Mouse (Mus musculus): ENCODE data around the gene Ntrk2. TPM values are rescaled to one million over a fixed set of nuclear protein-coding genes. Genes with fewer than 3 reads are reported as not detected.

The Ntrk2 gene
- polyA plus RNA-seq, 1 experiment from 2014 or later: 1.0 TPM

DNA sequence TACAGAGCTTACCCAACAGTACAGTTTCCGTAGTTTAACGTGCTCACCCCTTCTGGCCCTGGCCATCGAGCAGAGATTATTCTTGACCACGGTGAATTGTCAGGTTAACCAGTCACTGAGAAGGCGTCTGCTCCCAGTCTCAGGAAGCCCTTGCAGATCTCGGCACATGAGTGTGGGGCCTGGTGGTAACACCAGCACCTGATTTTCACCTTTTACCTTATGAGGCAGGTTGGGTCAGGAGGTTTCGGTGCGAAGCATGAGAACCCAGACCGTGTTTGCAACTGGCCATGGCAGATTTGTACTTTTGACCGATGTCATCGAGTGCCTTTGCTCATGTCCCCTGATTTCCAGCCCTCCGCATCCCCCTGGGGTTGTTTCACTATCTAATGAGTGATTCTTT lies 131.5 kb downstream of the Ntrk2 start:
- no peaks in the 10 kb centered on the region for H3K36me3 ChIP-seq (ENCODE audit: control insufficient read depth, insufficient read depth, low read length)
- WGBS: 90% methylated on average over 12 of the region's 12 CpGs
- no peak overlapping the region for H3K4me3 ChIP-seq (ENCODE audit: low read depth, low read length)
- no peak overlapping the region for H3K9ac ChIP-seq (ENCODE audit: low read length)
- H3K27me3 ChIP-seq (replicated peaks; ENCODE audit: control insufficient read depth, insufficient read depth, low read length): no peaks in the 10 kb centered on the region
- no peaks in the 10 kb centered on the region for H3K4me1 ChIP-seq (replicated peaks; ENCODE audit: control insufficient read depth, insufficient read depth, low read length)
- DNase-seq (ENCODE audit: low spot score) (no peak), ATAC-seq (replicated peaks; ENCODE audit: low FRiP score, low TSS enrichment, low read depth) (no peak)
- no peak overlapping the region for H3K4me2 ChIP-seq (ENCODE audit: low read length)
- H3K9me3 ChIP-seq (ENCODE audit: control insufficient read depth, low read length): no peaks in the 10 kb centered on the region
- no peak overlapping the region for H3K27ac ChIP-seq (ENCODE audit: low read depth)

DNA sequence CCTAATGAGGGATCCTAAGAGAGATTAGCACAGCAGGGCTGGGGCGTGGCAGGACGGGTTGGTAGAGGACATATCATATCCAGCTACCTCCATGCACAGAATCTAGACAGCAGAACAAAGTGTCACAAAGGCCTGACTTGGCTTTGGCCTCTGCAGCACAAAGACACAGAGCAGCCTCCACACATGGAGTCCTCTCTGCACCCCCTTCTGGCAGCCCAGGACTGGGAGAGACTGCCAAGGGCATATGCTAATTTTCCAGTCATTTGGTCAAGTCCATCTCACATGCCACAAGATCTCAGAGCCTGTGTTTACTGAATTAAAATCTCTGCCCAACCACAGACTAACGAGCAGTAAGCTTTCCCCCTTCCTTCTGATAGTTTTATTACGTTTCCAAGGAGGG lies 132.1 kb downstream of the Ntrk2 start:
- H3K4me1 ChIP-seq (replicated peaks; ENCODE audit: control insufficient read depth, insufficient read depth, low read length): no peaks in the 10 kb centered on the region
- no peaks in the 10 kb centered on the region for H3K9me3 ChIP-seq (ENCODE audit: control insufficient read depth, low read length)
- H3K27ac ChIP-seq (ENCODE audit: low read depth): no peak overlapping the region
- DNase-seq (ENCODE audit: low spot score) (no peak), ATAC-seq (replicated peaks; ENCODE audit: low FRiP score, low TSS enrichment, low read depth) (no peak)
- no peak overlapping the region for H3K4me2 ChIP-seq (ENCODE audit: low read length)
- H3K9ac ChIP-seq (ENCODE audit: low read length): no peak overlapping the region
- H3K36me3 ChIP-seq (ENCODE audit: control insufficient read depth, insufficient read depth, low read length): no peaks in the 10 kb centered on the region
- no peaks in the 10 kb centered on the region for H3K27me3 ChIP-seq (replicated peaks; ENCODE audit: control insufficient read depth, insufficient read depth, low read length)
- WGBS: 49% methylated on average over 4 of the region's 4 CpGs
- H3K4me3 ChIP-seq (ENCODE audit: low read depth, low read length): no peak overlapping the region

DNA sequence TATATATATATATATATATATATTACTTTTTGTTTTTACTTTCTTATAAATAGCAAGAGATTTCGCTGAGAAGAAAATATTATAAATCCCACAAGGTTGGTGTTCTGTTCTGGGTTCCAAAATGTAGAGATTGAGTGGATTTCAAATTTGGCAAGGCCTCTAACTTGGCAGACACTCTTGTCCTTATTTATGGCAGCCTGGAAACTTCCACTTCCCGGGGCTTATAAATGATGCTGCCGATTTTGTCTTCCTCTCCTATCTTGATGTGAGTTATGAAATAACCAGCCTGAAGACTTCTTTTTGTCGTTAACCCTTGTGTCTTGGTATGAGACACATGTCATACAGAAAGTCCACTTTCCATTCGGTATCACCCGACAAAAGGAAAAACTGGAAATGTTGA lies 133.8 kb downstream of the Ntrk2 start:
- WGBS: 85% methylated on average over 6 of the region's 6 CpGs
- Histone ChIP-seq H3K4me3 (ENCODE audit: low read depth, low read length) (no peak overlapping the region), H3K4me1 (replicated peaks; ENCODE audit: control insufficient read depth, insufficient read depth, low read length) (no peaks in the 10 kb centered on the region), H3K9ac (ENCODE audit: low read length) (no peak overlapping the region), H3K27me3 (replicated peaks; ENCODE audit: control insufficient read depth, insufficient read depth, low read length) (no peaks in the 10 kb centered on the region), H3K36me3 (ENCODE audit: control insufficient read depth, insufficient read depth, low read length) (no peaks in the 10 kb centered on the region), H3K27ac (ENCODE audit: low read depth) (no peak overlapping the region), H3K9me3 (ENCODE audit: control insufficient read depth, low read length) (no peaks in the 10 kb centered on the region), H3K4me2 (ENCODE audit: low read length) (no peak overlapping the region)
- DNase-seq (ENCODE audit: low spot score) (no peak), ATAC-seq (replicated peaks; ENCODE audit: low FRiP score, low TSS enrichment, low read depth) (no peak)

DNA sequence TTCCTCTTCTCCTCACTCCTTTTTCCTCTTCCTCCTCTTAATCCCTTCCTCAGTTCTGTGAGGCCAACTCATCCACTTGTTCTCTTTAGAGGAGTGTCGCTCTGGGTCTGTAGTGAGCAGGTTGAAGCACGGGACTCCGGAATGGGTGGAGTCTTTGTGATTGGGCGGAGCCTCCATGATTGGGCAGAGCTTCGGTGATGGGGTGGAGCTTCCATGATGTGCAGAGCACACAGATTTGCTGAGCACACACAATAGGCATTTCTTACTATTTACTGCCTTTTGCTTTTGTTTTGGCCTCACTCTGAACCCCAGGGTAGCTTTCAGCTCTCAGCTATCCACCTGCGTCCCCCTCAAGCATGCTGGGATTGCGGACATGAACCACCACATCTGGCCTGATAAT lies 134.4 kb downstream of the Ntrk2 start:
- DNase-seq (ENCODE audit: low spot score) (no peak), ATAC-seq (replicated peaks; ENCODE audit: low FRiP score, low TSS enrichment, low read depth) (no peak)
- no peak overlapping the region for H3K9ac ChIP-seq (ENCODE audit: low read length)
- whole genome bisulfite sequencing: 60% methylated on average over 7 of the region's 7 CpGs
- no peaks in the 10 kb centered on the region for H3K4me1 ChIP-seq (replicated peaks; ENCODE audit: control insufficient read depth, insufficient read depth, low read length)
- H3K9me3 ChIP-seq (ENCODE audit: control insufficient read depth, low read length): no peaks in the 10 kb centered on the region
- no peak overlapping the region for H3K4me2 ChIP-seq (ENCODE audit: low read length)
- H3K27me3 ChIP-seq (replicated peaks; ENCODE audit: control insufficient read depth, insufficient read depth, low read length): no peaks in the 10 kb centered on the region
- no peak overlapping the region for H3K27ac ChIP-seq (ENCODE audit: low read depth)
- H3K36me3 ChIP-seq (ENCODE audit: control insufficient read depth, insufficient read depth, low read length): no peaks in the 10 kb centered on the region
- H3K4me3 ChIP-seq (ENCODE audit: low read depth, low read length): no peak overlapping the region

DNA sequence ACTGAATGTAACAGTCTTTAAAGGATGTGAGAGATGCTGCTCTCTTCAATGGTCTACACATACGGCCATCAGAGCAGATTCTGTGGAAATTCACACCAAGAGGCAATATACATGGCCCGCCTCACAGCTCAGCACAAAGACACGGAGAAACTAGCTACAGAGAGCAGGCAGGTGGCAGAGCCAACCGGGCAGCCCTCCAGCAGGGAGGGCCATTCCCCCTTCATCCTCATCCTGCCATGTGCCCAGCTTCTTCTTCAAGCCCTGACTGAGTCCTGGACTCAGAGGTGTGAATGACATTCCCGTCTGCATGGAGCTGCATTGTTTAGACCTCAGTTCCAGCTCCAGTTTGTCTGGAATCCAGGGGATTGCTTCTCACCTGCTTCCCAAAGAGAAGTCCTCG lies 139.4 kb downstream of the Ntrk2 start:
- no peak for DNase-seq (ENCODE audit: low spot score)
- Histone ChIP-seq H3K4me2 (ENCODE audit: low read length) (no peak overlapping the region), H3K27me3 (replicated peaks; ENCODE audit: control insufficient read depth, insufficient read depth, low read length) (no peaks in the 10 kb centered on the region), H3K9ac (ENCODE audit: low read length) (no peak overlapping the region), H3K36me3 (ENCODE audit: control insufficient read depth, insufficient read depth, low read length) (no peaks in the 10 kb centered on the region), H3K4me1 (replicated peaks; ENCODE audit: control insufficient read depth, insufficient read depth, low read length) (no peaks in the 10 kb centered on the region), H3K4me3 (ENCODE audit: low read depth, low read length) (no peak overlapping the region), H3K27ac (ENCODE audit: low read depth) (no peak overlapping the region), H3K9me3 (ENCODE audit: control insufficient read depth, low read length) (no peaks in the 10 kb centered on the region)
- no peak for ATAC-seq (replicated peaks; ENCODE audit: low FRiP score, low TSS enrichment, low read depth)
- WGBS: 69% methylated on average over 6 of the region's 6 CpGs

DNA sequence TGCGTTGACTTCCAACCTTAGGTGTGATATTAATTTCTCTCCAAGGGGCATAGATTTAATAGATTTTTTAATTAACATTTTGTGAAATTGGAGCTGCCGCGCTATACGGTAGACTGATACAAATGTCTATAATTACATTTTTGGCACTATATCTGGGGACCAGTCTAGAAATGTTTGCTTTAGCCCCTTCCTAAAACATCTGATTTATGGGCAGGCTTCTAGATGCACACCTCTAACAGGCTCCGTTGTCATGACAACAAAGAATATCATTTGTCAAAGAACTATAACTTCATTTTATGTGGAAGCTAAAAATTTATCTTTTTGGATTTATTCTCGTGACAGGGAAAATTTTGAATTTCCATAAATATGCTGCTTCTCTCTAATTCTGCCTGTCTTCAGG lies 140.2 kb downstream of the Ntrk2 start:
- WGBS: 77% methylated on average over 6 of the region's 6 CpGs
- H3K4me3 ChIP-seq (ENCODE audit: low read depth, low read length): no peak overlapping the region
- no peaks in the 10 kb centered on the region for H3K36me3 ChIP-seq (ENCODE audit: control insufficient read depth, insufficient read depth, low read length)
- H3K27ac ChIP-seq (ENCODE audit: low read depth): no peak overlapping the region
- H3K27me3 ChIP-seq (replicated peaks; ENCODE audit: control insufficient read depth, insufficient read depth, low read length): no peaks in the 10 kb centered on the region
- no peak overlapping the region for H3K4me2 ChIP-seq (ENCODE audit: low read length)
- DNase-seq (ENCODE audit: low spot score): no peak
- no peak for ATAC-seq (replicated peaks; ENCODE audit: low FRiP score, low TSS enrichment, low read depth)
- no peak overlapping the region for H3K9ac ChIP-seq (ENCODE audit: low read length)
- no peaks in the 10 kb centered on the region for H3K4me1 ChIP-seq (replicated peaks; ENCODE audit: control insufficient read depth, insufficient read depth, low read length)
- H3K9me3 ChIP-seq (ENCODE audit: control insufficient read depth, low read length): no peaks in the 10 kb centered on the region

DNA sequence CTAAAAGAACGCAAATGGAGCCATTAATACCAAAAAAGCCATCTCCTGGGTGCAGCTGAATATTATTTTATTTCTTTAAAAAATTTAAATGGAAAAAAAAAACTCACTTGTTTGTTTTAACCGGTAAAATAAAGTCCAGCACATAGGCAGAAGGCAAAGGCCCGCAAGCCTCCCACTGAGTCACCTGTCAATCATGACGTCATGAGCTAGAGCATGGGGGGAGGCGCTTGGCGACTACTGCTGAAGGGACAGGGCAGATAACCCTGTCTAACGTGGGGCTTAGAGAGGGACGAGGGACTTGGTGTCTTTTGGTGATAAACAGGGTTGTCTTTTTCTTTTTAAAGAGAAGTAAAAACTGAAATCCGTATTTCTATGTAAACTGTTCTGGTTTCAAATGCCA lies 140.7 kb downstream of the Ntrk2 start:
- Histone ChIP-seq H3K4me1 (replicated peaks; ENCODE audit: control insufficient read depth, insufficient read depth, low read length) (no peaks in the 10 kb centered on the region), H3K4me3 (ENCODE audit: low read depth, low read length) (no peak overlapping the region), H3K27me3 (replicated peaks; ENCODE audit: control insufficient read depth, insufficient read depth, low read length) (no peaks in the 10 kb centered on the region), H3K9me3 (ENCODE audit: control insufficient read depth, low read length) (no peaks in the 10 kb centered on the region), H3K9ac (ENCODE audit: low read length) (no peak overlapping the region), H3K4me2 (ENCODE audit: low read length) (no peak overlapping the region), H3K27ac (ENCODE audit: low read depth) (no peak overlapping the region), H3K36me3 (ENCODE audit: control insufficient read depth, insufficient read depth, low read length) (no peaks in the 10 kb centered on the region)
- DNase-seq (ENCODE audit: low spot score) (no peak), ATAC-seq (replicated peaks; ENCODE audit: low FRiP score, low TSS enrichment, low read depth) (no peak)
- 57% methylated on average over 9 of the region's 9 CpGs for WGBS

DNA sequence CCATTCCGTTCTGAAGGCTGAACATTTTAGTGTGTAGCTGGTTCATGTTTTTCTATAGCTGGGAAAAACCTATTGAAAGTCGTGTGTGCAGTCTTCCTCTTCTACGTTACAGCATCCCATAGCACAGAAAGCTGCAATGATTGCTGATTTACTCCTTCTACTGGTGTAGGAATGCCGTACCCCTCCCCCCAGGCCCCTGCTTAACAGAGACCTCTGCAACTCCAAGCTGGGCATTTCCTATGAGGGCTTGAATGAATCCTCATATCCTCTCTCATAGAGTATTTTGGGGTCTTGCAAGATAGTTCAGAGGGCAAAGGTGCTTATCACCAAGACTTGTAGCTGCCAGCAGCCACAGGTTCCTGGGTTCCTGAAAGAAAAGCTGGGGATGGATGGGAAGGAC lies 148.0 kb downstream of the Ntrk2 start:
- Histone ChIP-seq H3K9me3 (ENCODE audit: control insufficient read depth, low read length) (no peaks in the 10 kb centered on the region), H3K36me3 (ENCODE audit: control insufficient read depth, insufficient read depth, low read length) (no peaks in the 10 kb centered on the region), H3K27ac (ENCODE audit: low read depth) (no peak overlapping the region), H3K4me3 (ENCODE audit: low read depth, low read length) (no peak overlapping the region), H3K4me1 (replicated peaks; ENCODE audit: control insufficient read depth, insufficient read depth, low read length) (no peaks in the 10 kb centered on the region), H3K4me2 (ENCODE audit: low read length) (no peak overlapping the region), H3K9ac (ENCODE audit: low read length) (no peak overlapping the region), H3K27me3 (replicated peaks; ENCODE audit: control insufficient read depth, insufficient read depth, low read length) (no peaks in the 10 kb centered on the region)
- no peak for DNase-seq (ENCODE audit: low spot score)
- ATAC-seq (replicated peaks; ENCODE audit: low FRiP score, low TSS enrichment, low read depth): no peak
- WGBS: 26% methylated on average over 4 of the region's 4 CpGs

- Histone ChIP-seq H3K9ac (ENCODE audit: low read length) (no peak overlapping the region), H3K4me2 (ENCODE audit: low read length) (no peak overlapping the region), H3K36me3 (ENCODE audit: control insufficient read depth, insufficient read depth, low read length) (no peaks in the 10 kb centered on the region), H3K4me1 (replicated peaks; ENCODE audit: control insufficient read depth, insufficient read depth, low read length) (no peaks in the 10 kb centered on the region), H3K9me3 (ENCODE audit: control insufficient read depth, low read length) (no peaks in the 10 kb centered on the region), H3K27ac (ENCODE audit: low read depth) (no peak overlapping the region), H3K4me3 (ENCODE audit: low read depth, low read length) (no peak overlapping the region), H3K27me3 (replicated peaks; ENCODE audit: control insufficient read depth, insufficient read depth, low read length) (no peaks in the 10 kb centered on the region)
- ATAC-seq (replicated peaks; ENCODE audit: low FRiP score, low TSS enrichment, low read depth): no peak
- WGBS: 17% methylated on average over 6 of the region's 6 CpGs
- no peak for DNase-seq (ENCODE audit: low spot score)
Measured at GRCm38 (mm10) chr13:58954764-58955163, 148.4 kb downstream of the Ntrk2 start.
